8 mouse cellular contexts compared by ENCODE assay signal in the genomic region with DNA sequence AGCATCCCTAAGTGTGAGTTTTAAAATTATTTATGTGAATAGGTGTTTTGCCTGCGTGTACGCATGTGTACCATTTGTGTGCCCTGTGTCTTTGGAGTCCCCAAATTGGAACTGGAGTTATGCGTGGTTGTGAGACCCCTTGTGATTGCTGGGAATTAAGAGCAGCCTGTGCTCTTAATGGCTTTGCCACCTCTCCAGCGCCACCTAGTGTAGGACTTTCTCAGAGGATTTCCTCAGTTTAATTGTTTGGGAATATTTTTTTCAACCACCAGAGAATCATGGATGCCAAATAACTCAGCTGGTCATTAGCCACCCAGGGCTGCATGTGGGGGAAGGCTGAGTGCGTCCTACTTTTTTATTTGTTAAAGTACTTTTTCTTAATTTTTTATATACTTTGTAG.
A peak's percentile ranks its signal among the peaks of the same experiment; 100 is the strongest.
DNase-seq lines count a peak whose midpoint lies in the region; ATAC-seq and TF ChIP-seq lines count a peak whose summit lies in the region.

No protein-coding gene starts in this region.

- TF ChIP-seq CTCF in cortical plate, adult 2 months (IDR thresholded peaks at IDR 0.05; ENCODE audit: extremely low read depth, insufficient read depth, low read length), result peak; percentile 60

- 58% methylated on average over 5 of the region's 5 CpGs for WGBS in kidney, embryonic 15.5 days

- no peak overlapping the region for H3K4me2 ChIP-seq in kidney, embryonic 15.5 days

- ATAC-seq in kidney, embryonic 15.5 days (replicated peaks; ENCODE audit: low FRiP score), result no peak
- ATAC-seq in megakaryocyte progenitor cell, adult 5-6 weeks (replicated peaks; ENCODE audit: poor library complexity), result peak; percentile 79
- ATAC-seq in erythroblast, adult 5-6 weeks (replicated peaks; ENCODE audit: low FRiP score, poor library complexity, severe bottlenecking), result no peak

- peak; percentile 15 to 47 for DNase-seq in kidney, adult 8-10 months
- DNase-seq in CD8-positive naive resting alpha-beta T cell, adult 2 months (ENCODE audit: low read depth in 2 of 2, low spot score in 2 of 2), result peak; percentile 16 to 24
- peak; percentile 35 for DNase-seq in adipocyte (ENCODE audit: low spot score)
- DNase-seq in layer of hippocampus, adult 11-12 months (ENCODE audit: low spot score), result peak; percentile 79

- H3K4me1 ChIP-seq in kidney, embryonic 15.5 days, result peaks cover 35% of the 10 kb centered on the region; the same call in 1 of the 2 replicates
- H3K4me1 ChIP-seq in cortical plate, adult 2 months (ENCODE audit: control insufficient read depth, insufficient read depth, low read length), result peaks cover 5% of the 10 kb centered on the region; the same call in 1 of the 2 replicates

- H3K27ac ChIP-seq in kidney, embryonic 15.5 days, result no peak overlapping the region
- H3K27ac ChIP-seq in cortical plate, adult 2 months (ENCODE audit: insufficient read depth, low read length), result no peak overlapping the region

- H3K27me3 ChIP-seq in kidney, embryonic 15.5 days, result no peaks in the 10 kb centered on the region

- no peaks in the 10 kb centered on the region for H3K36me3 ChIP-seq in kidney, embryonic 15.5 days

- H3K4me3 ChIP-seq in kidney, embryonic 15.5 days (replicated peaks), result no peak overlapping the region
- H3K4me3 ChIP-seq in cortical plate, adult 2 months (ENCODE audit: insufficient read depth, low read length), result no peak overlapping the region

- H3K9ac ChIP-seq in kidney, embryonic 15.5 days, result no peak overlapping the region

- H3K9me3 ChIP-seq in kidney, embryonic 15.5 days (replicated peaks), result no peaks in the 10 kb centered on the region

- TF ChIP-seq POLR2A in cortical plate, adult 2 months (IDR thresholded peaks at IDR 0.05; ENCODE audit: extremely low read depth, insufficient read depth, low read length), result no peak

Comparison
In these comparisons a context has a peak if more than half of its experiments do, and no peak if none do; other contexts are left out.
1. DNase-seq: peak in every context shown above with its lines; median percentile 79 in layer of hippocampus, adult 11-12 months; 35 in adipocyte; 31 in kidney, adult 8-10 months; 20 in CD8-positive naive resting alpha-beta T cell, adult 2 months.